Mouse (Mus musculus) left cerebral cortex, postnatal 25 days (tissue): Measurements from ENCODE around the gene Lmo2. TPM values are rescaled to one million over a fixed set of nuclear protein-coding genes. Genes with fewer than 3 reads are reported as not detected.

Source experiments
- DNase-seq, 2 experiments: peaks; one replicate each; pipeline ENCODE4 v3.0.0; 2022; ENCODE audit warnings: low spot score in 2 of 2, mixed read lengths in 1 of 2
- intact Hi-C: fragments of 180-260 bp; cut with DNase I; formaldehyde crosslinking; loops from one replicate; pipeline ENCODE4 v1.15.1; 2025
- total RNA-seq, 2 experiments: library from RNA; stranded (reverse); gene quantifications; 2 replicates each; pipeline ENCODE4 v1.2.3; 2021

Gene Lmo2
- total RNA-seq: 10 to 100 TPM; 16.7 to 22.7 TPM

DNA sequence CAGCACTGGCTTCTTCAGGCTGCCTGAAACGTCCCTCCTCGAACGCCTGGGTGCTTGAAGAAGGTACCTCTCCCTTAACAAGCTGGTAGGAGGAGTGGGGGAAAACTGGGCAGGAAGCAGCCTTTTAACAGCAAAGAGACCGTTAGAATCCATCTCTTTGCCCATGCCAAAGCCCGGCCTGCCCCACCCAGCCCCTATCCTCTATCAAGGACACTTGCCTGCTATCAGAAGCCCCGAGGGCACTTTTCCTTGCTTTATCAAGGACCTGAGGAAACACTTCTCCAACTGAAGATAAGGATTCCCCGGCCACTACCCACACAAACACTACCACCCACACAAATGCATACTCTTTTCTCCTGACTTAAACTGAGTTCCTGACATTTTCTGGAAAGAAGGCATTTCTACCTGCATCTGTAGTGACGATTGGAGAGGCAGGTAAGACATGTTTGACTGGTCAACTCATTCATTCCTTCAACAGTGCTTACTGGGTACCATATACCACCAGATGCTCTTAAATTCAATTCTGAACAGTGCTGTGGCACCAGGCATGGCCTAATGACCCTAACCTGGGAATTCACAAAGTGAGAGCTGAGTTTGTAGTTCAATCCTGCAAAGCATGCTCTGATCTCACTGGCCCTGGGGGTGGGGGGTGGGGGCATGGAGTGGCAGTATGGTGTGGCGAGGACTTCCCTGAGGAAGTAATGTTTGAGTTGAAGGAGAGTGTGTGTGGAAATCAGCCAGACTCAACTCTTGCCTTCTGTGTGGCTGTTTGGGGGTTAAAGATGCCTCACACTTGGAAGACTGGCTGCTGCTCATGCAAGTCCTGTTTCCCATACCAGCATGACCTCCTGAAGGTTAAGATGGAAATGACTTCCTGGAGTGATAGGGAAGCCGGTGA is at the start of gene Lmo2:
Lmo2 (plus strand) TSS at position 338 of the 898 bp plus-strand sequence.
- DNase-seq: no peak
- intact Hi-C loops: no loop called here

DNA sequence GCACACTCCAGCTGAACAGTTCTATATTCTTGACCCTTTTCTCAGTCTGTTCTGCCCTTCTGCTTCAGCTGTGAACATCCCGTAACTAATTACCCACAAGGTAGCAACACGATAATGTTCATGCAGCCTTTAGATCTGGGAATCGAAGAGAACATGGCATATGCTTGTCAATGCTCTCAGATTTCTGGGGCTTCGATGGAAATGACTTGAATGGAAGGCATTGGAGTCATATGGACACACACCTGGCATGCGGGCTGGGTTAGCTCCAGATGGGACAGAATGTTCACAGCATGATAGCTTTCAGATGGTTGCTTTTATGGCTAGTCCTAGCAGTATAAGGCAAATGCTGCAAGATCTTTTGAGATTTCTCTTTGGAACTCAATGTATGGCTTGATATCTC is 47.2 kb upstream of the Lmo2 start:
- intact Hi-C loops: no loop called here

DNA sequence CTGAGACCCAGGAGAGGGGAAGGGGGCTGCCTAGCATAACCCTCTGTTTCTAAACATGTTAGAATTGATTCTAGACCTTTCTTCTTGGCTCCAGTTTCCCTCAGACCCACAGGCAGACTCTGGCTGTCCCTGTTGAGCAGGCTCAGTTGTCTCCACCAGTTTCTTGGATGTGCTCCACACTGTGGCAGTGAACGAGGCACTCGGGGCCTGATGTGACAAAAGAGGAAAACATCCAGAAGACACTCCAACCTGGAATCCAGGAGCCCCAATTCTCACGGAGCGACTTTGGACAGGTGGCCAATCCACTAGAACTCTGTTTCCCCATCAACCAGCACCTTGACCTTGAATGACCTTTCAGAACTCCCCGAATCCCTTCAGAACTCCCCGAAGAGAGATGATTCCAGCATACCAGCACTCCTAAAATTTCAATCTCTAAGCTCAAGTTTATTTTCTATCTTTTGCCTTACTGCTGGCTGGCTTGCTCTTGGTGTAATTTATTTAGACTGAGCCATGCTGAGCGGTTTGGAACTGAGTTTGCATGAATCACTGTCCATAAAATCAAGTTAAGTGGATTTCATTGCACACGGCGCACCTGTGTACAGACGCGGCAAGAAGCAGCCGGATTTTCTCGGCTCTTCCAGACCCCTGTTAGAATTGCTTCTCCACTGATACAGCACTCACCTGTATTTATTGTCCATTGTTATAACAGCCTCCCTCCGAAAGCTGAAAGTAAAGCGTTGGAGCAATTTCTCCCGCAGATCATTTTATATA is 45.1 kb upstream of the Lmo2 start:
- intact Hi-C loops: no loop called here
- peak in 1 of 2 experiments; percentile 32 for DNase-seq

More for the DNA sequence above, 47.2 kb upstream of the Lmo2 start:
- DNase-seq: no peak

DNA sequence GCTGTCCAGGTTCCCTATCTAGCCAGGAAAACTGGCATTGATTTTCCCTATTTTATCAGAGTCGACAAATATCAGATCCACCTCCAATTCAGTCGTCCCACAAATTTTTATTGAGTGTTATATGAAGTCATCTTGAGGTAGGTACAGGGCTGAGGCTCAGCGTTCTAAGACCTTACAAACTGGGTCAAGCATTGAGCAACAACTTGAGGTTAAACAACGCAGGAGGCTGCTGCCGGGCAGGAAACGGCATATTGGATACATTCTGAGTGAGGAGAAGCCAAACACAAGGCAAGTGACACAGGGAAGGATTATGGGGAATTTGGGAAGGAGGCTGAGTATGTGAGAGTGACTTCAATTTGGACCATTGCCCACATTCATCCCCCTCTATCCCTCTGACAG is 44.5 kb upstream of the Lmo2 start:
- intact Hi-C loops: no loop called here
- no peak for DNase-seq

DNA sequence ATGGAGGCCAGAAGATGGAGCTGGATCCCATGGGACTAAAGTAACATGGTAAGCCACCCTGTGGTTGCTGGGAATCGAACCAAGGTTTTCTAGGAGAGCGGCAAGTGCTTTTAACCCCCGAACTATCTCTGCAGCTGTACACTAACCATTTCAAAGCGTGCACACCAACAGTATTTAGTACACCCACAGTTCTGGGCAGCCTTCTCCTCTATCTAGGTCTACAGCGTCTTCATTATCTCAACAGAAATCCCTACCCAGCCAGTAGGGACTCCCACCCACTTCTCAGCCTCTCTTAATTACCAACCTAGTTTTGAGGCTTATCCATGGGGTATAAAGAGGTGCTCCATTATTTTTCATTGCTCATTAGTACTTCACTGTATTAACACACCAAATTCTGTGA is 41.7 kb upstream of the Lmo2 start:
- no peak for DNase-seq
- intact Hi-C loops: no loop called here

DNA sequence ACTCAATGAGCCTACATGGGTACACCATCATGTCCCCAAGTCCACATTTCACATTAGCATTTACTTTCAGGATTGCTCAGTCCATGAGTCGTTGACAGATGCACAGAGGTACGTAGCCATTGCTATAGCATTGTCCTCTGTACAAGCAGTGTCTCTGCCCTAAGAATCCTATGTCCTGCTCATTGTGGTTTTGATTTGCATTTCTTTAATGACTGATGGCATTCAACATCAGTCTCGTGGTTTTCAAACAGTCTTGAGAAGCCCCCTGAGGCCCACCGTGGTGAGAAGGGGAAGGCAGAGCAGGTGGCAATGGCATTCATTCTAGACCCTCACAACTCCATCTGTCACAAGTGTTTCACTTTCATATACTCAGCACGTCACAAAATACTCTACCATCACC is 40.4 kb upstream of the Lmo2 start:
- DNase-seq: no peak
- intact Hi-C loops: no loop called here

DNA sequence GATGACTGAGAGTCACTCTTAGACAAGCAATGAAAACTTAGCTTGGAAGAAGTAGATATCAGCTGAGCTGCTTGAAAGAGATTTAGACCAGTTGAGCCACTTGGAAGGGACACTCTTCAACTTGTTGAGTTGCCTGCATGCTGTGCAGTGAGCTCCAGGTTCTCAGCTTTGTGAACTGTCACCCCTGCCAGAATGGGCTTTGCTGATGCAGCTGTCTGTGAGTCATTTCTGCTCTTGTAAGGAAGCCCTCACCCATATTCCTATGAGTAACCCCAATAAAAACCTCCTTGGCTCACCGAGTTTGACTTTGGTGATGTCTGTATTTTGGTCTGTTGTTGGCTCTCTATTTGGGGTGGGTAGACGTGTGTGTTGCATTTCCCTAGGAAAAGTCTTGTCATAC is 39.4 kb upstream of the Lmo2 start:
- DNase-seq: no peak
- intact Hi-C loops: no loop called here

DNA sequence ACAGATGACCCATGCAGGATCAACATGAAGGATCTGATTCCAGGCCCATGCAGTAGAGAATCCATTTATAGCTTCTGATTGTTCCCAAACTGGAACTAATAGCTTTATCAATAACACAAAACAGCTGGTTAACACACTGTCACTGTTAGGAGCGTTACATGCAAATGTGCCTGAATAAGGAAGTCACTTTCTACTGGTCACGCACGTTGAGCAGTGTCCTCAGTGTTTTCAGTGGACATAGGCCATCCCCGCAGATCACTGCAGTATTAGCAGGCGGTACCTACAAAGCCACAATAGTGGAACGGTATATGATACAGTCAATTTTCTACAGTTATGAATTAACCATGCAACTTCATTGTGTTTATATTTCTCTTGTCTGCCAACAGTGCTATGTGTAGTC is 38.3 kb upstream of the Lmo2 start:
- intact Hi-C loops: no loop called here
- no peak for DNase-seq

DNA sequence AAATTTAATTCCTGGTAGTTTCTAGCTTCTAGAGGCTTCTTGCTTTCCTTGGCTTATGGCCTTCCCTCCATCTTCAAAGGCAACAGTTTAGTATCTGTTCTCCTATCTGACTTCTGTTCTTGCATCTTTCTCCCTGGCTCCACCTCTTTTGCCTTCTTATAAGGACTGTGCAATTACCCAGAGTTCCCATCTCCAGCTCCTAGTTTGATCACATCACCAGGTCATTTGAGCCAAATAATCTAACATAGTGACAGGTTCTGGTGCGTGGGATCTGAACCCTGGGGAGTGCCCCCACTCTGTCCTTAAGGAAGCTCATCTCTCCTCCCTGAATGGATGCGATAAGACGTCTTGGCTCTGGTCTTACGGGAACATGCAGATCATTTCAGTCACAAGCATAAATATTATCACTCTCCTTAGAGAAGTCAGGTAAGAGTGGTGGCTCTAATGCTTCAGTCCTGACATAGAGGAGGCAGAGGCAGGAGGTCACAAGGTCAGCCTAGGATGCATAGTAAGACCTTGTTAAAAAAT is 31.1 kb upstream of the Lmo2 start:
- intact Hi-C loops: no loop called here
- no peak for DNase-seq

DNA sequence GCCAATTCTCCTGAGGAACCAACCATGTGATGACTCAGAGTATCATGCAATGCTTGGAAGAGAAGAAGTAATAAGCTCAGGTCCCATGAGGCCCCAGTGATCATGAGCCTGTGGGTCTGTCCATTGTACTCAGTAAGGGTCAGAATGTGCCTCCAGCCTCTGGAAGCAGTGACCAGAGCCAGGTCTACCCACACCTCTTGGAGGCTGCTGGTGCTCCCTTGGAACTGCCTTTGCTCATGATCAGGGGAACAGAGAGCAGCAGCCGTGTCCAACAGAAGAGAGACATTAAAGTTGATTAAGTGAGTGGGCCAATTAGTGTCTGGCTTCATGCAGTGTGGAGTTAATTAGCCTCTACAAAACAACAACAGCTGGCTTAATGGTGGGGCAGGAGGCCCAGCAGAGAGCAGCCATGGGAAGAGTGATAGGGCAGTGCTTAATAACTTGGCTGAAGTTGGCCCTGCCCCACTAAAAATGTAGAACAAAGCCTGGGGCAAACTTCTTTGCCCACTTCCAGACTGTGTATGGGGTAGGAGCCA is 30.1 kb upstream of the Lmo2 start:
- no peak for DNase-seq
- intact Hi-C loops: no loop called here

DNA sequence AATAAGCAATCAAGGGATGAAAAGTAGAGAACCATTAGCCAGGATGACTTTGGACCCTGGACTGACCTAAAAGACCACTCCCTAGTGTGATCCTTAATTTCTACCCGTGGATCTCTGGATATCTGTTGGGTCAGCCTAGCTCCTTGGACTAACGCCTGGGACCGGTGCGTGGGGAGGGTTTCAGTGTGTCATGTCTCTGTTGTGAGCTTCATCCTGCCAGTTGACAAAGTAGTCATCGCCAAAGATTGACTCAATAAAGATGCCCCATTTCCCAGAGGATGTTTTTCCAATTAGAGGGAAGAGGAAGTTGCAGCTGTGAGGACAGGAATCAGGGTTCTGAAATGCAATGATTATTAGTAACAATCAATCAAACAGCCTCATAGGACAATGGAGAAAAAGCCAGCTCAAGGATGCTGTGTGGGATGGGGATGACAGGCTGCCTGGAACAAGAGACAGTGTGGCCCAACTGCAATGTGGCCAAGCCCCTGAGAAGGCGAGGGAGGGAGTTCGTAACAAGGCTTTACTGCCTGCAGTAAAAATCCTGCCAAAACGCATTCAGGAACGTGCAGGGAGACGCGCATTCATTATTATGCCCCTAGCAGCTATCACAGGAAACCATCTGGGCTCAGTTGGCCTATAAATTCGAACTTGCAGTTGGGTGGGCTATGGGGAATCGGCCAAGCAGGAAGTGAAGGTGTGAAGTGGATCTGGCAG is 27.3 kb upstream of the Lmo2 start:
- intact Hi-C loops: no loop called here
- no peak for DNase-seq

DNA sequence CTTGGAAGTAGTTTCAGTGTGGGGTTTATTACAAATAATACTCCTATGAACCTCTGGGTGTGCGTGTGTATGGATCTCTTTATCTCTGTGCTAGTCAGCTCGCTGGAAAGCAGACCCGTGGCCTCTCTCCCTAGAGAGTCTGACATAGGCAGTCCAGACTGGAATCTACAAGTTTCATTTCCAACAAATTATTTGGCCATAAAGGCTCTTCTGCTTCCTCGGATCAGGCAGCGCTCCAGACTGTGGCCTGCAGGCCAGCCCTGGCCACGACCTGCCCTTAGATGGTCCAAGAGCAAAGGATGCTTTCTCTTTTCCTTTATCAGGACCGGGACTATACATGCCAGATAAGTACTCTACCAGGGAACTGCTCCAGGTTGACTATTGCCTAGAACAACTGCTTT is 26.3 kb upstream of the Lmo2 start:
- intact Hi-C loops: no loop called here

DNA sequence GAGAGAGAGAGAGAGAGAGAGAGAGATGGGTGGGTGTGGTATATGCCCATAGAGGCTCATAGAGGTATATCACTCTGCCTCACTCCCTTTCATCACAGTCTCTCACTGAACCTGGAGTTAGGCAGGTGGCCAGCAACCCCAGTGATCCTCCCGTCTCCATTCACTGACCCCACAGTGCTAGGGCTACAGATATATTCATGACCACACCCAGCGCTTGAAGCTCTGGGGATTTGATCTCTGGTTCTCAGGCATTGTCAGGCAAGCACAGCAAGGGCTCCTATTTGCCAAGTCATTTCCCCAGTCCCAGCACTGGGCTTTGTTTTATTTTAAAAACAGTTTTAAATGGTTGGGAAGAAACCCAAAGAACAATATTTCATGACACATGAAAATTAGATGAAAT is 25.8 kb upstream of the Lmo2 start:
- no peak for DNase-seq
- intact Hi-C loops: no loop called here

More for the DNA sequence above, 26.3 kb upstream of the Lmo2 start:
- no peak for DNase-seq

DNA sequence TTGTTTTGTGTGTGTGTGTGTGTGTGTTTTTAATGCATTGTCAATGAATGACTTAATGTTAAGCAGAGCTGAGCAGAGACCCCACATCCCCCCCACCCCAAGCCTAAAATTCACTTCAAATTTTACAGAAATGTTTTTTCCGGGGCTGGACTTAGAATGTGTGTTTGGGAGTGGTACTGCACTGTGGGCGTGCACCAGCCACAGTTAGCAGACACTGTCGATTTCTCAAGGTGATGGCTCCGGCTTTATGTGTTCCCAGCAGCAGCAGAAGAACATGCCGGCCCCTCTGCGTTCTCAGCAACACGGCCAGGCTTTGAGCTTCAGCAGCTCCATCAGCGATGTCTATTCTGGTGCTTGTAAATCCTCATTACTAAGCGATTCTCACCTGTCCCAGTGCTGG is 25.3 kb upstream of the Lmo2 start:
- intact Hi-C loops: no loop called here
- no peak for DNase-seq

DNA sequence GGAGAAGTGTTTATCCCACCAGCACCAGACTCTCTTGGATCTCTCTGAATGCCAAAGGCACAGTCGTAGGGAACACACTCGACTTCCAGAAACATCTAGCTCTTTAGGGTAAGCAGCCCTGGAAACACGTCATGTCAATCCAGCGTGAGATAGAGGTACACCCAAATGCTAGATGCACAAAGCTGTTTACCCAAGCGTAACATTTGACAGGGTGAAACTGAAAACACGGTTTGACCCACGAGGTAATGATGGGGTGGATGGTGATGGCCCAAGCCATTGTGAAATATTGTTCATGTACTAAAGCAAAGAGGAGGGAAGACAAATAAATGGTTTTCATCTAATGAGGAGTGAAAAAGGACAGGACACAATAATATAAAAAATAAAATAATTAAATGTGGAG is 23.5 kb upstream of the Lmo2 start:
- intact Hi-C loops: no loop called here
- DNase-seq: no peak

DNA sequence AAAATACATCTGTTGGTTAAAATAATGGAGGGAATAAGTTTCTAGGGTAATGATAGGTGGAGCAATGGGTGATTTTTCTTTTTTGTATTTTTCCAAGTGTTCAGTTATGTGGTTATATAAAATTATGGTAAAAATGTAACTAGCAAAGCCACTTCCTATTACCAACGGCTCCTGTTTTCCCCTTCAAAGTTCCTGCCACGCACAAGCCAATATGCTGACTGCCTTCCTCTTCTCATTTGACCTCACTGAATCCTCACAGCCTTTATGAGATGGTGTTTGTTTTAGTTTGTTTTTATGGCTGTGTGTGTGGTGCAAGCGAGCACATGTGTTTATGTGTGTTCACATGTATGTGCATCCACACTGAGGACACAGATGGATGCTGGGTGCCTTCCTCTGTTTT is 23.1 kb upstream of the Lmo2 start:
- no peak for DNase-seq
- intact Hi-C loops: no loop called here

DNA sequence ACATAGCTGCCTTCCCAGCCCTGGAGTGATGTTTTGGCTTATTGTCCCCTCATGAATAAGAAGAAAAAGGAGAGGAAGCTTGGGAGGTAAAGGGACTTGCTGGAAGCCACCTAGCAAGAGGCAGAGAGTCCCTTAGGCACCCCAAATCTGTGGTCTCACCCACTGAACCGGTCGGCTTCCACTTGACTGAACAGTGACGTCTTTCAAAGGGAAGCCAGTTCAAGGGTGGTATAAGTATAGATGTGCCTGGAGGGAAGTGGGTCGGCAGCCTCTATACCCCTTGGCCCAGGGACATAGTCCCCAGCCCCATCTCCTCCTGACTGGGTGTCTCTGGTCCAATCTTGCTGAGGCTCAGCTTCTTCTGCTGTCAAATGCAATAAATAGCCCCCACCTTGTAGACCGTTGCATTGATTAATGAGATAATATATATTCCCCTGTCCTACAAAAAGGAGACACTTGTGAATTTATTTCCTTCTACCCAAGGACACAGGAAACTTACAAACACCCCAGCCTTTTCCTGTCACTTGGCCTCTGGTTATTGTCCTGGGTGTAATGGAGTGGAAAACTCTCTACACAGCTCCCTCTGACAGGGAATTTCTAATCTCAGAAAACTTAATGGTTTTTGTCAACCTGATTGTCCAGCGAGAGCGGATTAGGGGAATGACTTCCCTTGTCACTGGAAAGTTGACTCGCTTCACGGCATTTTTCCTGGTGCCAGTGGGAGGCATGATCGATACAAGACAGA is 21.9 kb upstream of the Lmo2 start:
- intact Hi-C loops: no loop called here
- DNase-seq: no peak

DNA sequence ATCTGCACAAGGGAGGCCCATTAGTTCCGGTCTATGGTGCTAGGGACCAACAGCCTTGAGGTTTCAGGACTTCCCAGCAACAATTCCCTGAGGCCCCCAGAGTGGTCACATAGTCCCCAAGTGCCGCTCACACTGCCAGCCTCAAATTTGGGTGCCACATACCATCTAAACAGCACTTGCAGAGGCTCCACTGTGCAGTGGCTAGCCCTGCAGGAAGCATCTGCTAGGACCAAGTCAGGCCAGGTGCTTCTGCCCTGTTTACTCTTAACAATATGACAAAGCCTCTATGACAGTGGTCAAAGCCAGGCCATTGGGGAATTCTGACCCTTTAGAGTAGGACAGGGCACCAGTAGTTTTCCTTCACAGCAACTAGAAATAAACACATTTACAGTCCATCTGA is 21.1 kb upstream of the Lmo2 start:
- intact Hi-C loops: no loop called here
- no peak for DNase-seq

DNA sequence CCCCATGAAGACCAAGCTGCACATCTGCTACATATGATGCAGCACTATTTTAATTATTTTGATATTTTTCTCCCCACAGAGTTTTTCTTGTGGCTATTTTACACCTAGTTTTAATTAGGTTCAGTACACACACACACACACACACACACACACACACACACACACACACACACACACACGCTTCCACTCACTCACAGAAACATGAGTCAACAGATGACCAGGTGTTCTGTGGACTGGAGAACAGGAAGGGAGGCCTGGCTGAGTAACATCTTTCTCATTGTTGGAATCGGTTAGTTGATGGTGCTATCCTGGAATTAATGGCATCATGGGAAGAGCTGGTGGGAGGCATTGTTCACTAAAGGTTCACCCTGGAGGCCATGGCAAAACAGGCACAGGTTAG is 20.1 kb upstream of the Lmo2 start:
- intact Hi-C loops: no loop called here
- no peak for DNase-seq
